Mouse (Mus musculus) ovary, adult 2 months (tissue): ENCODE results near the gene Bach2. TPM values are rescaled to one million over a fixed set of nuclear protein-coding genes. Genes with fewer than 3 reads are reported as not detected.

Experiments used
- polyA plus RNA-seq: library from polyadenylated mRNA; depleted of rRNA; stranded (reverse); fragments of >200 nt; gene quantifications from 2 replicates; pipeline ENCODE4 v1.2.3, GENCODE M21; 2012; rRNA removed

The Bach2 gene
- polyA plus RNA-seq: 2.0 and 2.5 TPM in 2 replicates

DNA sequence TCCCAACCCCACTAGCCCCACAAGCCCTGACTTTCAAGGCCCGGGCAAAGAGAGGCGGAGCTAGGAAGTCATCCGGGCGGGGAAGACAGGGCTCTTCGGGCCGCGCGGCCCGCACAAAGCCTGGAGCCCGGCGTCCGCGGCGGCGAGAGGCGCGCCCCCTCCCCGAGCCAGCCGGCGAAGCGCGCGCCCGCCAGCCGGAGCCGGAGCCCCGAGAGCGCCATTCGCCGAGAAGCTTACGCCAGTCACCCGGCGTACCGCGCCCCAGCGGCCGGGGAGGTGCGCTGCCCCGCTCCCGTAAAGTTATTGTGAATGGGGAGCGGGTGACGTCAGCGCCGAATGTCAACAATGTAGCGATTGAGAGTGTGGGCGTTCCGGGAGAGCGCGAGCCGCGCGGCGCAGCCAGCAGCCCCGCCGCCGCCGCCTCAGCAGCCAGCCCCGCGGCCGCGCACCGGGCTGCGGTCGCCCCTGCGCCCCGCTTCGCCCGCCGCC, at the start of gene Bach2:
Bach2 (plus strand) TSS at position 439 of the 489 bp plus-strand sequence.

DNA sequence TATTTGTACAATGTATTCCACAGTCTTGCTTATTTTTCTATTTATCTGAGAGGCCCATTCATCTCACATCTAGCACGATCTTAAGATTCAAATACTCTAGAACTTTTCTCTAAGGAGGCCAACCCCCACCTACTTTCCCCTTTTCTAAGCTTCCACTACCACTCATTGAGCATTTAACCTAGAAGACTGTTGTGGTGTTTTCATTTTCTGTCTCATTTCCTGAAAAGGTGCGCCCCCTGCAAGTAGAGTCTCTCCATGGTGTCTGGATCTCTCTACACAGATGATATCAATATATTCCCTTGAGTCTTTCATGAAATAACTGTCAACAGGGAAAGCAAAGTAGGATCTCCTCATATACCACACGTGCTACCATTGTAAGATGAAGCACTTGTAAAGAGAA, 364.1 kb downstream of the Bach2 start, which contains the start of gene Gja10:
Gja10 (minus strand) TSS at position 101 of the 400 bp plus-strand sequence.

GRCm38 (mm10) chr4:32615034-32615881, 376.7 kb downstream of the Bach2 start, which contains the start of gene Casp8ap2:
Gene Casp8ap2 (plus strand): TSS chr4:32615451.

